Mouse (Mus musculus) urinary bladder, postnatal 14 days (tissue): Measurements from ENCODE around the gene Tbpl1.

ENCODE experiments used
- DNase-seq: peaks from one replicate; pipeline ENCODE4 v3.0.0; 2021; ENCODE audit warnings: low spot score

Gene Tbpl1

GRCm38 (mm10) chr10:22731272-22732093 is at the start of gene Tbpl1:
Tbpl1 (minus strand) TSS chr10:22731938.
- DNase-seq = peak; percentile 96

GRCm38 (mm10) chr10:22781466-22781865 is 49.7 kb upstream of the Tbpl1 start:
- peak; percentile 27 for DNase-seq

DNA sequence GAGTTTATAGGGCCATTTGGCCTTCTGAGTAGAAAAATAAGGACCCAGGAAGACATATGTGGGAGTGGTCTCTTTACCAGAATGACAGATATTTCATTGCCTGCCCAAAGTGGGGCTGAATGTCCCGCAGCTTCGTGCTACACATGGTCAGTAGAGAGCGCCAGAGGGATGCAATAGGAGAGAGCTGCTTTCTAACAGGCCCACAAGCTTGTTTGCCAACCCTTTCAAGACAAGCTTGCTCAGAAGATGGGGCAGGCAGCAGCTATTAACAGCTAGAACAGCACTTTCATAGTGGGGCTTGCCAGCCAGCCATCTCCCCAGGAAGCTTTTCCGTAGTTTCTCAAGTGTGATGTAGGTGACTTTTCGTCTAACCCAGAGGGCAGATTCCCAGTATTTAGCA is 46.2 kb upstream of the Tbpl1 start:
- DNase-seq = peak; percentile 64

- DNase-seq = peak; percentile 58
Observed at GRCm38 (mm10) chr10:22776007-22776698, 44.4 kb upstream of the Tbpl1 start.

- DNase-seq = no peak
Observed at GRCm38 (mm10) chr10:22775456-22775855, 43.7 kb upstream of the Tbpl1 start.

GRCm38 (mm10) chr10:22774626-22775025 is 42.9 kb upstream of the Tbpl1 start:
- peak; percentile 53 for DNase-seq

DNA sequence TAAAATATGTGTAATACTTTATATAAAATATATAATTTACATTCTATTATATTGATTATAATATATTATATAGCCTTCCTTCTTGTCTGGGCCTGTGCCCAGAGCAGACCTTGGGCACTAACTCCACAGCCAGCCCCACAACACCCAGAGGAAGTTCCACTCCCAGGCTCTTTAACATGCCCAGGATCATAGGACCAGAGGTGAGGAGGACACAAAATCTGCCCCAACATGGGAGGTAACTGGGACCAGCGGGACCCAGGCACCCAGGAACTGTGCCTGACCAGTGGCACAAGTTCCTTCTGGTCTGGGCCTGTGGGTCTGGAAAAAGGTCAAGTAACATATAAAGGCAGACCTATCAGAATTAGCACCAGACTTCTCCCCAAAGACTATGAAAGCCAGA is 22.5 kb upstream of the Tbpl1 start:
- DNase-seq = no peak

- no peak for DNase-seq
Observed at GRCm38 (mm10) chr10:22751175-22751682, 19.5 kb upstream of the Tbpl1 start.

GRCm38 (mm10) chr10:22746334-22747322 is 14.9 kb upstream of the Tbpl1 start:
- peak; percentile 8 for DNase-seq

GRCm38 (mm10) chr10:22745922-22746321 is 14.2 kb upstream of the Tbpl1 start:
- no peak for DNase-seq

GRCm38 (mm10) chr10:22732181-22732580 is 443 bp upstream of the Tbpl1 start:
- no peak for DNase-seq

DNA sequence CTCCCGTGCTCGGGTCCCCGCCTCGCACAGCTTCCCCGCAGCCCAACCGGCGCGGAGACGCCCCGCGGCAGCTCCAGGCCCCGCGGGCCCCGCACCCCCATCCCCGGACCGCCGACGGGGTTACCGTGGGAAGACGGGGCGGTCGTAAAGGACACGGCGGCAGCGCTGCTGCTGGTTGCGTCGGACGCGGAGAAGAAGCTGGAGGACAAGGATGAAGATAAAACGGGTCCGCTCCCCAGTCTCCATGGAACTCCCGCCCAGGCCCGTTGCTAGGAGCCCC is 806 bp downstream of the Tbpl1 start:
- no peak for DNase-seq

DNA sequence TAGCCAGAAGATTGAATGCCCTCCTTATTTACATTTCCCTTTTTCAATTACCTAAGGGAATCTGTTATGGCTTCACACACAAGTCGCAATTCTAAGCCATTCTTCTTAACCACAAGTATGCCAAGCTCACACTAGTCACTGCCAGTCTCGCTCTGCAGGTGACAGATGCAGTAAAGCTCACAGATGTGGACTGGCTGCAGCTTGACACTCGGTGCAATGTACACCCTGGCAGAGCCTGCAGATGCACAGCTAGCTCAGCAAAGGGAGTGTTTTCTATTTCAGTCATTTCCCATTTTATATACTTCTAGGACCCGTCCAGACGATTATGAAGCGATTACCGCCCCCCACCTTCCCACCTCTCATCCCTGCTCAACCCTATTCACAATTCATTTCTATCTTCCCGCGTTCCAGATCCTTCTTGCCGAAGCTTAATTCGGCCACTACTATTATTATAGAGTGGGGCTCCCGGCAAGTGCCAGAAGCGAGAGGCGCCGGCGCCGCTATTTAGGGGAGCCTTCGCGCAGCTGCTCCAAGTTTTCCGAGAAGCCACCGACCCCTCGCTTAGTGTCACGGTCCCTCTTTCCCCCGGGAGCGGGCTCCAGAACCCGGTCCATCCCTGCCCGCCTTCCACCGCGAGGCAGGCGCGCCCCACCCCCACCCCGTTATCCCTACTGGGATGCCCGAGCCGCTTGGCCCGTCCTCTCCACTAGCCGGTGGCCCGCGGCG is 1.3 kb downstream of the Tbpl1 start:
- DNase-seq = no peak

DNA sequence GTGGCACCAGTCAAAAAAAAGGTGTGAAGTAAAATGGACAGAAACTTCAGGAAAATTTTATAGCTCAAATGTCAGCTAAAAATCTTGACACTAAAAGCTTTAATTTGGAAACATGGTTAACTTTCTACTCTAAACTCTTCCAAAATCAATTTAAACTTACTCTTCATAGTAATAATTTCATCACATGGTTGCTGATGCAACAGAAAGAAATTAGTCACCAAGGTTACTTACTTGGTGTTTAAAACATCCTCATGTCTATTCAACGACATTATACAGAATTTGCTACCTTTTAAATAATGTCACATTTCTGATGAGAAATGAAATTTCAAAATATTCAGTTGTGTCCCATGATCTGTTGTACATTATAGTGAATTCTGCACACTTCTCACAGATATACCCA is 3.5 kb downstream of the Tbpl1 start:
- DNase-seq = no peak

GRCm38 (mm10) chr10:22726295-22726694 is 5.4 kb downstream of the Tbpl1 start:
- DNase-seq = no peak

GRCm38 (mm10) chr10:22725166-22725565 is 6.6 kb downstream of the Tbpl1 start:
- no peak for DNase-seq

DNA sequence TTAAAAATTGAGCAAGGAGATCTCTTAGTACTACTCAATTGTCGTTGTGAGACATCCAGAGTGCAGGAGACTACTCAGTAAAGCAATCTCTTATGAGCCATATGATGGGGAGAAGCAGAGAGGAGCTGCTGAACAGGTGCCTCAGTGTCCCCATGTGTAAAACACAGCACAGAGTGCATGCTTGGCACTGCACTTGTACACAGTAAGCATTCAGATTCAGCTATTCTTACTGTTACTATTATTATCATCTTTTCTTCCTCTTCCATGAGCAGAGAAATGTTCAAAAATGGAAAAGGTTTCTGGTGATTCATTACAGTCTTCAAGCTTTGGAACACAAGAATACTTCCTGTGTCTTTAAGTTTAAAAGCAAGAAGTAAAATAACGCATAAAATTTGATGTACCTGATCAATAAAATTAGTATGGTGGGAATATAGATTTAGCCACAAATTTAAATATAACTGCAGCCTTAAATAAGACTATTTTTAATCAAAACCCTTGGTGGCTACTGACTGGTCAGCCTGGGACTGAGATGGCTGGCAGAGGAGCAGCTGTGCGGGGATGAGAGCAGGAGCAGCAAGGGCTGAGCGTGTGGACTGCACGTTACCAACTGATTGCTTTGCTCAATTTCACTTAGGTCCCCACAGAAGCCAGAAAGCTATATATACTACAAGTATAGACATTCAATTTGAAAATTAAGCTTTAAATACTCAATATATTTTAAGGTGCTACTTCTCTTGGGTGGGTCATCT is 10.8 kb downstream of the Tbpl1 start:
- DNase-seq = no peak

GRCm38 (mm10) chr10:22718475-22718874 is 13.3 kb downstream of the Tbpl1 start:
- no peak for DNase-seq

DNA sequence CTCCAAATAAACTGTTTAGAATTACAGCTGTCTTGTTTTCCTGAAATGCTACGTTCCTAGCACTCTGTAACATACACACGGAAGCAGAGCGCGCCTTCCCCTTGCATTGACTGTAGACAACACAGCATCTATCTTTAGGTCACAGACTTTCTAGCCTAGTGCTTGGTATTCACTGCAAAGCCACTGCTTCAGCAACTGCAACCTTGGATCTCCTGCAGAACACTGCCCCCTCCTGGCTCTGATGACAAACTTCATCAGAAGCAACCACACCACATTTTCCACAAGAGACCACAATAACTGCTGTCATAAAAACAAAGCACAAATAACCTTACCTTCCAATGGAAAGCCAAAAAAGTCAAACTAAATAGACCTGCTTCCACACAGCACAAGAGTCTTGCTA is 17.2 kb downstream of the Tbpl1 start:
- DNase-seq = peak; percentile 51

- DNase-seq = no peak
Observed at GRCm38 (mm10) chr10:22712955-22713354, 18.8 kb downstream of the Tbpl1 start.
